Mouse (Mus musculus) E14TG2a.4 (cell line): ENCODE results near the gene Asxl1.

ENCODE experiments used
- CTCF ChIP-seq: conservative IDR thresholded peaks from 2 replicates; pipeline ENCODE4 v1.5.1; 2014; ENCODE audit warnings: low read length
- NANOG ChIP-seq: IDR thresholded peaks from 2 replicates; pipeline ENCODE4 v1.6.1; 2014; ENCODE audit warnings: borderline replicate concordance, low read length, mixed read lengths
- POU5F1 ChIP-seq: IDR thresholded peaks from 2 replicates; pipeline ENCODE4 v1.6.1; 2014; ENCODE audit warnings: low read length, borderline replicate concordance

- TF ChIP-seq CTCF (no peak), POU5F1 (no peak), NANOG (no peak)
These were observed 59.3 kb downstream of the Asxl1 start for GRCm38 (mm10) chr2:153404882-153405281.
